Mouse (Mus musculus) lung, postnatal 14 days (tissue): ENCODE measurements at regions not wholly inside any gene's neighbourhood (a gene's known extent, or its start where the extent isn't known, plus 50 kb on each side); places are given as distances from the start of the nearest gene placed in this dataset.

Source experiments
- DNase-seq: peaks from one replicate; pipeline ENCODE4 v3.0.0; 2021

- no peak for DNase-seq
Observed at GRCm38 (mm10) chr6:98429120-98429519, 86.6 kb upstream of the Gm765 start.

- DNase-seq = no peak
Observed at GRCm38 (mm10) chr6:98402605-98403004, 60.1 kb upstream of the Gm765 start.

- no peak for DNase-seq
Observed at GRCm38 (mm10) chr6:98394589-98394988, 52.0 kb upstream of the Gm765 start.
